In genomic region chr1:59523378-59523958, GRCm38 (mm10) we compare ENCODE assay signal across 13 mouse cellular contexts. TPM values are rescaled to one million over a fixed set of nuclear protein-coding genes. Genes with fewer than 3 reads are reported as not detected.
DNase-seq lines count a peak whose midpoint lies in the region; ATAC-seq and TF ChIP-seq lines count a peak whose summit lies in the region.
"Had no signal": no experiment of that assay in that cellular context is flagged by ENCODE, and none has a peak within 500 bp of the region (broad histone marks: within the 10 kb centered on the region; RNA-seq: fewer than 3 reads in every experiment).

No protein-coding gene starts in this region.

- no peak overlapping the region for H3K4me2 ChIP-seq in kidney, postnatal 0 days (ENCODE audit: low read length)
- H3K4me2 ChIP-seq: heart, embryonic 15.5 days had no signal

- H3K9ac ChIP-seq in kidney, postnatal 0 days (ENCODE audit: low read depth, low read length), result no peak overlapping the region
- H3K9ac ChIP-seq: heart, embryonic 15.5 days had no signal

- no peaks in the 10 kb centered on the region for H3K27me3 ChIP-seq in kidney, postnatal 0 days (ENCODE audit: insufficient read depth, low read length)
- H3K27me3 ChIP-seq: heart, embryonic 15.5 days had no signal

- H3K36me3 ChIP-seq in kidney, postnatal 0 days (ENCODE audit: insufficient read depth, low read length), result no peaks in the 10 kb centered on the region
- H3K36me3 ChIP-seq: heart, embryonic 15.5 days had no signal

- no peak overlapping the region for H3K27ac ChIP-seq in kidney, postnatal 0 days
- H3K27ac ChIP-seq: heart, embryonic 15.5 days had no signal

- WGBS in kidney, postnatal 0 days, result 61% methylated on average over 5 of the region's 5 CpGs

- ATAC-seq in kidney, postnatal 0 days (replicated peaks; ENCODE audit: low FRiP score, low read depth), result no peak
- ATAC-seq in frontal cortex, adult (ENCODE audit: low TSS enrichment), result no peak

- peak; percentile 38; the same call in 1 of the 2 replicates for TF ChIP-seq CTCF in kidney, postnatal 0 days (IDR thresholded peaks at IDR 0.05; ENCODE audit: low read depth)

- H3K4me1 ChIP-seq in kidney, postnatal 0 days (replicated peaks; ENCODE audit: insufficient read depth, low read length), result peaks cover 5% of the 10 kb centered on the region; the same call in 1 of the 2 replicates

- no peaks in the 10 kb centered on the region for H3K9me3 ChIP-seq in kidney, postnatal 0 days (replicated peaks; ENCODE audit: low read length)
- H3K9me3 ChIP-seq: heart, embryonic 15.5 days had no signal

- no peak overlapping the region for H3K4me3 ChIP-seq in kidney, postnatal 0 days (replicated peaks; ENCODE audit: low read depth, low read length)
- H3K4me3 ChIP-seq: erythroblast, embryonic 14.5 days; gastrocnemius, adult 2 months; heart, embryonic 15.5 days had no signal

- no peak for DNase-seq in kidney, postnatal 0 days (ENCODE audit: low spot score)
- DNase-seq in kidney, postnatal 25 days, result no peak
- DNase-seq in A20 (ENCODE audit: low read depth, low spot score) (peak; percentile 14), ES-CJ7 (ENCODE audit: low read depth, low spot score) (peak; percentile 90)
- DNase-seq in induced T-regulatory cell, adult 2 months (ENCODE audit: low read depth), result peak; percentile 20
- DNase-seq in right cerebral cortex, postnatal 14 days, result no peak
- no peak for DNase-seq in natural killer cell, adult 2 months (ENCODE audit: low spot score in 2 of 2)
- DNase-seq: cerebellum, postnatal 25 days; gastrocnemius, adult 2 months; kidney, adult 9 months had no signal

RNA-seq across cellular contexts. Expression of gene Gm973, which starts 7.4 kb away (rescaled TPM):
- 1.6 and 2.5 TPM in 2 replicates for polyA plus RNA-seq in kidney, postnatal 0 days (2015; fragmentation: Nextera tagmentation; extraction: Ambion mirVana)
- polyA plus RNA-seq: erythroblast, embryonic 14.5 days had no signal

RNA-seq across cellular contexts. Expression of gene Fzd7, which starts 41.2 kb away (rescaled TPM):
- polyA plus RNA-seq in kidney, postnatal 0 days (2015; fragmentation: Nextera tagmentation; extraction: Ambion mirVana), result 15.2 and 17.9 TPM in 2 replicates

Comparison
In these comparisons a context has a peak if more than half of its experiments do, and no peak if none do; other contexts are left out.
1. DNase-seq: peak in A20 (single experiment), ES-CJ7 (single experiment) and induced T-regulatory cell, adult 2 months (single experiment); none in kidney, postnatal 0 days (single experiment), kidney, postnatal 25 days (0 of 2), right cerebral cortex, postnatal 14 days (single experiment) and natural killer cell, adult 2 months (0 of 2).